Mouse (Mus musculus): Measurements from ENCODE around the gene Smyd3.

The Smyd3 gene

DNA sequence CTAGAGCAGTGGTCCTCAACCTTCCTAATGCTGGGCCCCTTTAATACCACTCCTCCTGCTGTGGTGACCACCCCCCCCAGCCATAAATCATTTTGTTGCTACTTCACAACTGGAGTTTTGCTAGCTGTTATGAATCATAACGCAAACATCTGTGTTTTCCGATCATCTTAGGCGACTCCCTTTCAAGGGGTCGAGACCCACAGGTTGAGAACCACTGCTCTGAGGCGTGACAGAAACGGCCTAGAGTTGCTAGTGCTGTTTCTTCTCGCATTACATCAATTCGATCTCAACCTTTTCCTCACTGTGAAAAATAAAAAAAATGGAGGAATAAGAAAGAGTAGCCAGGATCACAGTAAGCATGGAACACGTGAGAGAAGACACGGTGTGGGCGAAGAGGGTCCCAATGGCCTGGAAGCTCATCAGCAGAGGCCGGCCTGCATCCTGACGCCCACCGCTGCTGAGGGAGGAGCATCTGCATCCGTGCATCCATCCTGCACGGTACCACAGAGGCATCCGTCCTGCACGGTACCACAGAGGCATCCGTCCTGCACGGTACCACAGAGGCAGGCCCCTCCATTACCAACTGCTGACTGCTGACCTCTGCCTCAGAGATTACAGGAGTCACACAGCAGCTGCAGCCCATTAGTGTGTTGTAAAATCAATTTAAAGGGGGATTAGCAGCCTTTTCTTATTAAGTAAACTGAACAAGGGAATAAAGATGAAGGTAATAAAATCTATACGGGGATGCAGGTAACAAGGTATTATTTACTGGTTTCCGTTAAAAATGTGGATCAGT, 56.6 kb downstream of the Smyd3 start:
- DNase-seq (ENCODE audit: low read depth in 2 of 2, low spot score in 2 of 2), result no peak

DNA sequence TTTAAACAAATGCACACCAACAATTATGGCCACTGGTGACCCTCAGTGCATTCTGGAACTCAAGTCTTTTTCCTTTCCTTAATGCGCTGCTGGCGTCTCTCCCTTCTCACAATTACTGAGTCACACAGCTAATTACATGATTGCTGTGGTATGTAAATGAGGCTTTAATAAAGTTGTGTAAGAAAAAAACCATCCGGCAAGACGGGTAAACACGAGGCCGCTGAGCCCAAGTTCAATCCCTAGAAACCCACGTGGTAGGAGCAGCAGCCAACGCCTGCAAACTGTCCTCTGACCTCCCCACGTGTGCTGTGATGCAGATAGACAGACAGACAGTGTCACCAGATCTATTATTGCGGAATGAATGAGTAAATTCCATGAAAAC, 58.9 kb downstream of the Smyd3 start:
- DNase-seq (ENCODE audit: low read depth in 2 of 2, low spot score in 2 of 2), result no peak

DNA sequence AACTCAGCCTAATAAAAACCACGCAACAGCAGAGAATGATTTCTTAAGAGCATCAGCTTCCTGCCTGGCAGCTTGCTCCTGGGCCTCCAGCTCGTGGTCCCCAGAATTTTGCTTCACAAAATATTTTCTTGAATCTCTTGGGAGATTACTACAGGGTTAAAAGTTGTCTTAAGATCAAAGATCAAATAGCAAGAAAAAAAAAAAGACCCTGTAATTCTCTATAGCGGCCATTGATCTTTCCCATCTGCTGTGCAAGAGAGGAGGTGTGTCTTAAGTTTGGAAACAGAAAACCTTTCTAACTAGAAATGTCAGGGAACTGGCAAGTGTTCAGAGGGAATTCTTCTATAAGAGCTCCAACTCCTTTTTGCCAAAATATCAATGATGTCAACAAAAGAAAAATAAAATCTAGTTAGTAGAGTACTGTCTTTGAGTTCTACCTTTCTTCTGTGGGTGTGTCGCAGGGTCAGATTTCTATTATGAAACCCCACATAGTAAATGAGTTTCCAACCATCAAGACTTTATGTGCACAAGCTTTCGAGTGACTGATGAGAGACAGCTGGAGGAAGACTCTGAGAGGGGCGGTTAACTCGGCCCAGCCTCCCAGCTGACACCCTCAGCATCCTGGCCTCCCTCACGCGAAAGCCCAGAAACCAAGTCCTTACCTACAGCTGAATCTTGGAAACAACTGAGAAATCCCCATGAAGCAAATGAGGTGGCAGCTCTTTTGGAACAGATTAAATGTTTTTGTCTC, 59.4 kb downstream of the Smyd3 start:
- DNase-seq (ENCODE audit: low read depth in 2 of 2, low spot score in 2 of 2), result no peak

DNA sequence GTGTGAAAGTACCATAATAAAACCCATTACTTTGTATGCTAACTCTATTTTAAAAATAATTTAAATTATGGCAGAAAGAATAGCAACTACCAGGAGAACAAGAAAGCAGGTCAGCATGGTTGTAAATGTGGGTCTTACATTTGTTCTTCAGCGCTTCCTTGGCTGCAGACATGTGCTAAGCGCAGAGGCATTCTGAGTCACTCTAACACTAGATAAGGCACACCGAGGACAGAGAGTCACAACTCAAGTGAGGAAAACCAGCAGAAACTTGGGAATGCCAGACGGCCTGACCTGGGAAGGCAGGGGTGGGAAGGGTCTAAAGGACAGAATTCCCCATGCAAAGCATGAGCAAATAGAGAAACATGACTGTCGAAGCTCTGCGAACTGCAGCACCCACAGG, 63.2 kb downstream of the Smyd3 start:
- DNase-seq (ENCODE audit: low read depth in 2 of 2, low spot score in 2 of 2), result no peak

DNA sequence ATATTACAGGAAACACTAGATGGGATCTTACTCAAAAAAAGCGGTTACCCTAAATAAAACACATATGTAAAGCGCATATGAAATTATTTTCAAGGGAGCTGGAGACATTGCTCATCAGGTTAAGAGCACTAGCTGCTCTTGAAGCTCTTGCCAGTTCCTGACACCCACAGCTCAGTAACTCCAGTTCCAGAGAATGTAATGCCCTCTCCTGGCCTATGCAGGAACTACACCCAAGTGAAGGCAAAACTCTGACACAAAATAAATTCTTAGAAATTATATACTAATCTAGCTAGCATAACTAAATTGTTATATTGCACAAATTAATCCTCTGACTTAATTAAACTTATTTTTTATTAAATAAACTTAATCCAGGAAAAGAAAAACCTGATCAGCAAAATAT, 66.6 kb downstream of the Smyd3 start:
- DNase-seq (ENCODE audit: low read depth in 2 of 2, low spot score in 2 of 2), result no peak

DNA sequence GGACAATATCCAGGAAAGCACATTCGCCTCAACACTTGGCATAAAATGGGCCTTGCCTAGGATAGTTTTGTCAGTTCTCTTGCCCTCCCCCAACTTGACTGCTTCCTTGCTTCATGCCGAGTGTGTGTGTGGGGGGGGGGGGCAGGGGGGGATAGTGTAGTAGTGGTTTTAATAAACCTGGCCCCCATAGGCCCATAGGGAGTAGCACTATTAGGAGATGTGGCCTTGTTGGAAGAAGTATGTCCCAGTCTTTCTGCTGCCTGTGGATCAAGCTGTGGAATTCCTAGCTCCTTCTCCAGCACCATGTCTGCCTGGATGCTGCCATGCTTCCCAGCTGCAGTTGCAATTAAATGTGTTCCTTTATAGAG, 71.0 kb downstream of the Smyd3 start:
- no peak for DNase-seq (ENCODE audit: low read depth in 2 of 2, low spot score in 2 of 2)

DNA sequence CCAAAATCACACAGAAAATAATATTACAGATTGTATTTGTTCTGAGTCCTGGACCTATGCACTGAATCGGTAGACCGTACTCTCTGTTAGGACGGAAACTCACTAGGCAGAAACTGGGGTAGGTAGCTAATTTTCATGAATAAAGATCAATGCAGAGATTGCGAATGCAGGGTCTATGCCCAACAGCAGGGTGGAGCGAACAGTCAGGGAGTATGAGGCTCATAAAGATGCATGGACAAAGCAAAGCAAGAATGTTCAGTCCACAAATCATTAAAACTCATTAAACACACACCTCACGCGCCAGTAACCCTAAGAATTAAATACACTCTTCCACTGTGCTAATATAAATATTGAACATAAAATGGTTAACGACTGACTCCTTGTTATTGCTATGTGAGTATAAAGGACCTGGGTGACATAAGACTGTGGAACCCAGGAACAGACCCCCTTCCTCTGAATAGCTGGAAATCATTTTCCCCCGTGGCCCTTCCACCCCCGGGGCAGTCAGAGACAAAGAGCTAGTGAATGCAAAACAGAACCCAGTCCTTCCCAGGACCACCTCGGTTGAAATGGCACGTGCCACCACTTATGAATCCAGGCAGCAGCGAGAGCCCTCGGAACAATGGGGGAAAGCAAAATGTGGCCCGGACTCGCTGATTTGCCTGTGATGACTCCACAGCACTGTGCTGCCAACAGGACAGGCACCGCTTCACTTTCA, 71.6 kb downstream of the Smyd3 start:
- no peak for DNase-seq (ENCODE audit: low read depth in 2 of 2, low spot score in 2 of 2)

DNA sequence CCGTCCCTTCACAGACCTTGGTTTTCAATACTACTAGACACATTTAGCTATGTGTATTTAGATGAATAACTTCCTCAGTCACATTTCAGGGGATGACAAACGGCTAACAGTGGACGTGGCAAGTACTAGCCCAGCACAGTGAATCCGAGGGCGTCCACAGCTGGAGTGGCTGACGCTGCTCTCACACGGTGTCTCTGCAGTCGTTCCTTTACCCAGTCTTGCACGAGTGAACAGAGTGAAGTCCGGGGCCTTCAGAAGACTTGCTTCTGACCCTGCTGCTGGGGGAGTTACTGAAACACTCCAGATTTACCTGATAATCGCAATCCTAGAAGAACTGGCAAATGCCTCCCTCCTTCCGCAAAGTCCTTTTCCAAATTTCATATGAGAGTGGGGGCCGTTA, 74.0 kb downstream of the Smyd3 start:
- no peak for DNase-seq (ENCODE audit: low read depth in 2 of 2, low spot score in 2 of 2)

DNA sequence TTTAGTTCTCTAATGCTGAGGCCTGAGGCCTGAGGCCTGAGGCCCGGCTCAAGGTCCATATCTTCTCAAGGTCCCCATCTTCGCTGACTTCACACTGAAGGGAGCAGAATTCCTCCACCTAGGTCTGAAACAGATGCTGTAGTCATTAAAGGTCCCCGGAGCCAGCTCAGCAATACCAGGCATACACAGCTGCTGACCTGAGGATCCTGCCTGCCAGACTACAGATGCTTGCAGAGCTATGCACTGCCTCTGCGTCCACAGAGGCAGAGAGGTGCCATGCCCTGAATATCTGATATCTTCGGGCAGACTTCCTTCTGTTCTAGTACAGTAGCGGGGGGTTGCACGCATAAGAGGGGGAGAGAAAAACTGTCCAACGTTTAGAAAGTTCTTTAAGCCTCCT, 74.4 kb downstream of the Smyd3 start:
- DNase-seq (ENCODE audit: low read depth in 2 of 2, low spot score in 2 of 2), result no peak

DNA sequence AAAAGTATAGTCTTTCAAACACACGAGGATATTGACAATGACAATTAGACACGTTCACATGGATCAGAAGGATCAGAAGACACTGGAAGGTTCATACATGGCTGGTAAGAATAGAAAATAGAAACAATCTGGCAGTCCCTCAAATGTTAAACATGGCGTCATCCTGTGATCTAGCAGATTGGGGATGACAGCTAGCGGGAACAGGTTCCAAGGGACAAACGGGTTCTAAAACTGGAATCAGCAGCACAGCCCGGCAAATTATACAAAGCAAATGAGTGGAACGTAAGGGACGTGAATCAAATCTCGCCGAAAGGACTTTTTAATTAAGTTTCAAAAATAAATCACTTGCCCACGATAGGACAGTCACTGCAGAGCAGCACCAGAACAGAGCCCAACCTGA, 81.2 kb downstream of the Smyd3 start:
- DNase-seq (ENCODE audit: low read depth in 2 of 2, low spot score in 2 of 2), result no peak

DNA sequence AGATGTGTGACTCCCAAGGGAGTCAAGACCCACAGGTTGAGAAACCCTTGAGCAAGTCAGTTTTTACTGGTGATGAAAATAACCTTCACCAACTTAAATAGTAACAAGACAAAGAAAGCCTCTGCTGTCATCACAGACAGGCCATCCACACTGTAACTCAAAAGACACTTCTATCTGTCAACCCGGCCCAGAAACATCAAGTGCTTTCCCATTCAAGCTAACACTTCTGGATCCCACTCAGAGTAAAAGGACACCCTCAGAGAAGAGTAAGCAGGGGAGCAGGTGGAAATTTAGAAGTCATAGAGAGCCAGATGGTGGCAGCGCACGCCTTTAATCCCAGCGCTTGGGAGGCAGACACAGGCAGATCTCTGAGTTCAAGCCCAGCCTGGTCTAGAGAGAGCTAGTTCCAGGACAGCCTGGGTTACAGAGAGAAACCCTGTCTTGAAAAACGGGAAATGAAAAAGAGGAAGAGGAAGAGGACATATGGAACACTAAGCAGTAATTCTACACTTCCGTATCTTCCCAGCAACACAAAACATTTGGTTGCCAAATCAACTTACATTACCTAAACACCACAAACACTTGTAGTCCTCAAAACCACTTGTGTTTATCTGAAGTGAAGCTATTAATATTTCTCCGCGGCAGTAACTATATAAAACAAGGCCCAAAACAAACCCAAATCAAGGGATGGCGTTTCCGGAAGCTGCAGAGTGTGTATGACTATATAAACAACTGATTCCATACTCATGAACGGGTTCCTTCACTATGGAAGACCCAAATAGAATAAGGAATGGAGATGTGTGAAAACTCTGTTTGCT, 83.2 kb downstream of the Smyd3 start:
- no peak for DNase-seq (ENCODE audit: low read depth in 2 of 2, low spot score in 2 of 2)

DNA sequence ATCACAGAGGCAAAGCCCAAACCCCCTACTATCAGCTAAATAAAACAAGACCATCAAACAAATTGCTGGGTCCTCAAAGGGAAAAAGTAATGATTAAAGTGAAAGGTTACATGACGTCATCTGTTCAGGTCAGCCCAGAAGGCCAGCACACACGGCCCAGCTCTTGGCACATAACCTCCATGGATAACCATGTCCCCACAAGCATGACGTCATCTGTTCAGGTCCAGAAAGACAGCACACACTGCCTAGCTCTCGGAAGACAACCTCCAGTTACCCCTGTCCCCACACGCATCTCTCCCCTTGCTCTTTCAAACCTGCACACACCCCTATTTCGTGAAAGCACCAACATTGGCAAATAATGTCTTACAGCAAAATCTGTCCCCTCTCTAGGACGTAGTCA, 84.0 kb downstream of the Smyd3 start:
- DNase-seq (ENCODE audit: low read depth in 2 of 2, low spot score in 2 of 2), result no peak

DNA sequence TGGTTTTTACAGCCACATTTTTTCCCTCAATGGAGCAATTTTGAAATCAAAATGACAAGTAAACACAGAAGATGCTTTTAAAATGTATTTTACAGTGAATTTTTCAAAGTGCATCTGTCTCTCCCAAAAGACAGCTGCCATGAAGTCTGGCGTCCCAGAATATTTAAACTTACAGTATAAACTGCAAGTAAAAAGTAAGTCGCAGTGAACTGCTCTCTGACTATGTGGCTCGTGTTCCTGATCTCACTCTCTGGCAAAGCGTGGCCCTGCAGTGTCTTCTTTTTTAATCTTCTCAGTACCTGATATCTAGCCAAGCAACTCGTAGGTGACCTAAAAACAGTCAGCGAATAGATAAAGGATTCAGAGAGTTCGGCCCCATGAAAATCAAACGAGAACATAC, 84.5 kb downstream of the Smyd3 start:
- no peak for DNase-seq (ENCODE audit: low read depth in 2 of 2, low spot score in 2 of 2)

DNA sequence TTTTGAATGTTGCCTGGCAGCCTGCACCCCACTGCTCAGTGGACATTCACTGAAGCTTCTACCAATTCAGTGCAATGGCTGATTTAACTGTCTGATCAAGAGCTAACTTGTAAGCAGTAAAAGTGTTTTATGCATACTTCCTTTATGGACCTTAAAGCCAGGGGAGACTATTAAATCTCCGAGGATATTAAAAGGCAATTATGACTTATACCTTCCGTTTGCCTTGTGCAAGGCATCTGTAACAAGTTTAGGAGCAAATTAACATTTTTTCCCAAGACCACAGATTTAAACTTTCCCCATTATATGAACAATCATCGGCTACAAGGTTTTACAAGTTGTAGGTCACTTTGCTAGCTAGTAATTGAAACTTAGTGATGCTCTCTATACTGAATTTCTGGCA, 87.8 kb downstream of the Smyd3 start:
- no peak for DNase-seq (ENCODE audit: low read depth in 2 of 2, low spot score in 2 of 2)

DNA sequence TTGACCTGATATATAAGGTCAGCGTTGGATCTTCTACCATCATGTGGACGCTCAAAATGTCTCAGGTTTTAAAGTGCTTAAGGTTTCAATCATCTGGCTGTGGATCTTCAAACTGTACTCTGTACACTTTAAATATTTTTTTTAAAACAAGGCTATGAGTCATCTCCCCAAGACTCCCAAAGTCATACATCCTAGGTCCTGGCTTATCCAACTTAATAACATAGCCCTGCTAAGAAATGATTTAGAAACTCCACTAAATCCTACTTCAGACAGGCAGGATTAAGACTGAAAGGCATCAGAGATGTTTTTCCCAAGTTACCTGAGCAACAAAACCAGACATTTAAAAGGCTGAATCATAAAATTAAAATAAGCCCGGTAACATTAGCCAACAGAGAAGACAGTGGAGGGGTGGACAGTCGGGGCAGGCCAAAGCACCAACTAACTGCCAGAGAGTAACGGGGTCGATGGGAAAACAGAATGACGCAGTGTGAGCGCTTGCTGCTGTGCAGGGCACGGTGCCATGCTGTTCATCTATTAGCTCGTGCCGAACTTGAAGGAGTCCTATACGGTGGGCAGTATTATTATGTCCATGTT, 92.9 kb downstream of the Smyd3 start:
- no peak for DNase-seq (ENCODE audit: low read depth in 2 of 2, low spot score in 2 of 2)

DNA sequence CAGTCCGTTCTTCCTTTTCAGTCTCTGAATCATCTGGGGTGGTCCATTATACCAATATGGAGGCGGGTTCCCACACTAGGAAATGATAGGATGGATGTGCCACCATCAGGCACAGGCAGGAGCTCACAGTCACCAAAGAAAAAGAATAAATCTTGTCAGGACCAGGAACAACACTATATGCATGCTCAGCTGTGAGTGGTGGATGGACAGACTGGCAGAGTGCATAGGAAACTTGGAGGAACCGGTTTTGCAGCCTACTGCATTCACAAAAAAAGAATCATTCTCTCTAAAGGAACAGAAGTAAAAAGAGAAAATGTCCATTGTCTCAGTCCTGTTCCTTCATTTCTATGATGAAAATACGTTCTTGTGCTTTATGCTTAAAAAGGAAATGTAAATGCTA, 98.8 kb downstream of the Smyd3 start:
- no peak for DNase-seq (ENCODE audit: low read depth in 2 of 2, low spot score in 2 of 2)

DNA sequence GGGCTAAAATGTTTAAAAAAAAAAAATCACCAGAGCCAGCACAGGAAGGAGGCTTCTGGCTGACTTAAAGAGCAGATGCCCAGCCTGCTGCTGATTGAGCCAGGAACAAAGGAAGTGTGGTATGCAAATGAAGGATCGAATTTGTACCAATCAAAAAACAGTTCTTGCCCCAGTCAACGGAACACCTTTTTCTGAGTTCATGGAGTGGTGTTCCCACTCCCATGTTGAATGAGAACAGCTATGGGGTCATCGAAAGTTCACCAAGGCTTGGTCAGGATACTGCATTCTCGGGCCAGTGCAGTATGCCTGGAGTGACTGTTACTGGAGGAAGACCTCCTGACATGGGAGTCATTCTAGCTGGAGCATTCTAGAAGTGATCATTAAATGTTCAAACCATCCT, 109.8 kb downstream of the Smyd3 start:
- DNase-seq (ENCODE audit: low read depth in 2 of 2, low spot score in 2 of 2), result no peak

DNA sequence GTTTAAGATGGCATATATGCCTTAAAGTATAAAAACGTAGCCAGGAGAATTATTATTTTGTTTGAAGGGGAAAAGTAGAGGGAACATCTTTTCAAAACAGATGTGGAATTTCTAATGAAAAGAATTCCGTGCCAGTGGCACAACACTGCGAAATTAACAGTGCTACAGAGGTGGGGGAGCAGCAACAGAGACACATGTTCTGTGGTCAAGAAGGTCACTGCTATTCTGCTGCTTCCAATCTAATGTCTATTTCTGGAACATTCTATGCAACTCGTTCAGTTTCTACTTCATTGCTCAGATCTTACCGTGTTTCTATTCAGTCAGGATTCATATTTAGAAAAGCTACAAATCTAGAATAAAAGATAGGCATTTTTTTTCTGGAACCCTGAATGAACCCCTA, 117.0 kb downstream of the Smyd3 start:
- DNase-seq (ENCODE audit: low read depth in 2 of 2, low spot score in 2 of 2), result no peak

DNA sequence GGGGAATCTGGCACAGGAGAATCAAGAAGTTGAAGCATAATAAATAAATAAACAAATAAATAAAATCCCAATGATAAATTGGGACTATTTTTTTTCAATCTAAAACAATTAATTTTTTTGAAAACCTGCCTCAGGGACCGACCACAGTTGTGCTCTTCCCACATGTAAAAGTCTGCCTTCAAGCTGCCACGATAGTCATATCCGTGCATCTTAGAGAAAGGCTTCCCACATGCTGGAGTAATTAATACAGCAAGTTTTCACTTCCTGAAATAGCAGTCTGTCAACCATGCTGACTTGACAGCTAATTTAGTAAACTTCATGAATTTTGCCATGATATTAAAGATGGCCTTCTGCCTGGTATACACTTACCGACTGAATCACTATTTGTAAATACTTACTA, 119.2 kb downstream of the Smyd3 start:
- no peak for DNase-seq (ENCODE audit: low read depth in 2 of 2, low spot score in 2 of 2)

DNA sequence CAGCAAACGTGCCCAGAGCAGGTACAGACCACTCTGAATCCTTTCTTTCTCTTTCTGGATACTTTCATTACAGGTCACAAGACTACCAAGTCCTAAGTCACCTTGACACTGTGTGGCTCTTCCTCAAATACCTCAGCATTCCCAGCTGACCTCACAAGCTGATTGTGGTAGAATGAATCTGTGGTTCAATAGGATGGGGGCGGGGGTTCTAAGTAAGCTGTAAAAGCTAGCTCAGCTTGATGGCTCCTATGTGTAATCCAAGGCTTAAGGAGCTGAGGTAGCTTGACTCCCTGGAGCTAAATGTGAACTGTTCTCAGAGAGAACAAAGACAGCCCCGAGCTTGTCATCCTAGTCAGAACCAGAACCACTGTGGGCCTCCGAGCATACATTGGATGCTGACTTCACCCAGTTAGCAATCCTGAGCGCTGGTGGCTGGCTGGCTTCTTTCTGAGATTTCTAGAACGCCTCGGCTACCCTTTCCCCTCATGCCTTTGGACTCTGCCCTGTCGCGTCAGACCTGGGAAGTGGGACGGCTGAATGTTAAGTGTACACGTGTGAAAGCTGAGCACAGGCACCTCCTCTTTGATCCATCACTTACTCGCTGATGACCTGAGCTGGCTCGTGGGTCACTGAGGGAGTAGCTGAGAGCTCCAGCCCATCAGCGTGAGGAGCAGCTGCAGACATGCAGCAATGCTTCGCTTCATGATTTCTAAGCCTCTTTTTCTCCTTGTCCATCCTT, 131.4 kb downstream of the Smyd3 start:
- DNase-seq (ENCODE audit: low read depth in 2 of 2, low spot score in 2 of 2), result no peak

All from CD8-positive naive resting alpha-beta T cell, adult 2 months (primary cell).